Mouse (Mus musculus): ENCODE data around the gene Aurka. TPM values are rescaled to one million over a fixed set of nuclear protein-coding genes. Genes with fewer than 3 reads are reported as not detected.

The Aurka gene
- polyA plus RNA-seq, 1 experiment, result 22.3 TPM

DNA sequence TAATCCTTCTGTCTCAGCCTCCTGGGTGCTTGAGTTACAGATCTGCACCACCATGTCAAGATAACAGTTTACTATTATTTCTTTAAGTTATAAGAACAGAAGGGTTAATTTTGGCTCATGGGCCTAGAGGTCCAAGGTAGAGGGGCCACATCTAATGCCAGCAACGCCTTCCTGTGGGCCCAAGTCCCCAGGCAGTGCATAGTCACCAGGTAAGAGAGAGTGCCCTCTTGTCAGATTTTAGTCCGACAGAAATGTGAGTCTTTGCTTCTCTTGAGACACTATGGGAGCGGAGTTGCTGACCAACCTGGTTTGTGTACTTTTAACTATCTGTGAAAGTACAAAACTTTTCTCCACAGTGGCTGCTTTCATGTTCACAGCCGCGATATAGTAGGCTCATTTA is 25.7 kb downstream of the Aurka start:
- Histone ChIP-seq H3K4me1 (ENCODE audit: control insufficient read depth, insufficient read depth, low read length) (peaks cover 3% of the 10 kb centered on the region; the same call in 1 of the 2 replicates), H3K27ac (ENCODE audit: insufficient read depth, low read depth, low read length) (no peak overlapping the region), H3K4me3 (ENCODE audit: insufficient read depth, low read length) (no peak overlapping the region)
- TF ChIP-seq POLR2A (IDR thresholded peaks at IDR 0.05; ENCODE audit: borderline replicate concordance, low read depth, low read length), result no peak
- TF ChIP-seq CTCF (IDR thresholded peaks at IDR 0.05; ENCODE audit: low read depth, low read length), result no peak

DNA sequence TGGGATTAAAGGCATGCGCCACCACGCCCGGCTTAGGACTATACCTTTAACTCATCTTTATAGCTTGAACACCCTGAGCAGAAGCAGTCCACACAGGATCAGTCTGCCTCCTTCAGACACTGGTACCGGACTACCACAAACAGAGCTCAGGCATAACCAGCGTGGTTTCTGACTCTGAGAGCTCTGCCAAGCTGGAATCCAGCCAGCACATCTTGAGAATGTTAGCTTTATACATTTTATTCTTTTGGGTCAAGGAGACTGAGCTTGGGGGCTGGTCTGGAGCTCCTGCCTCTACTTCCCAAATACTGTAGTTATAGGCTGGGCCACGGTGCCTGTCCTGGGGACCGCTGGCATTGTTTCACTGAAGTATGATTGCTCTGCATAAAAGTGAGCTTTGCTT is 26.6 kb downstream of the Aurka start:
- Histone ChIP-seq H3K4me1 (ENCODE audit: control insufficient read depth, insufficient read depth, low read length) (peaks cover 3% of the 10 kb centered on the region; the same call in 1 of the 2 replicates), H3K27ac (ENCODE audit: insufficient read depth, low read depth, low read length) (no peak overlapping the region), H3K4me3 (ENCODE audit: insufficient read depth, low read length) (no peak overlapping the region)
- TF ChIP-seq POLR2A (IDR thresholded peaks at IDR 0.05; ENCODE audit: borderline replicate concordance, low read depth, low read length), result no peak
- no peak for TF ChIP-seq CTCF (IDR thresholded peaks at IDR 0.05; ENCODE audit: low read depth, low read length)

DNA sequence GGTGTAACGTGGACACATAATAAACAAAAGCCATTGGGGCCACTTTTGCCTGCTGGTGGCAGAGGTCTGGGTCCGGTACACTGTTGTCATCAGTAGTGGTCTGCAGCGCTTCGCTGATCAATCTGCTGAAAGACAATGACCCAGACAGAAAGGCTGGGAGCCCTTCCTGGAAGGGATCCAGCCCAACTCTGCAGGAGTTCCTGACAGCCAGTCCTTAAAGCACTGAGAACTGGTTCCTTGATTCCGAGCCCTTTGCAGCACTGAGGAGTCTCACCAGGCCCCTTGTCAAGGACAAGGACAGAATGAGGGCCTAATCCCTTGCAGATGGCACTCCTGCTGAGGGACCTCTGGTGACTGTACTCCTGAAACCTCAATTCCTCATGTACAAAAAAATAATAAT is 28.7 kb downstream of the Aurka start:
- Histone ChIP-seq H3K27ac (ENCODE audit: insufficient read depth, low read depth, low read length) (no peak overlapping the region), H3K4me3 (ENCODE audit: insufficient read depth, low read length) (no peak overlapping the region), H3K4me1 (ENCODE audit: control insufficient read depth, insufficient read depth, low read length) (peaks cover 3% of the 10 kb centered on the region; the same call in 1 of the 2 replicates)
- TF ChIP-seq CTCF (IDR thresholded peaks at IDR 0.05; ENCODE audit: low read depth, low read length), result no peak
- no peak for TF ChIP-seq POLR2A (IDR thresholded peaks at IDR 0.05; ENCODE audit: borderline replicate concordance, low read depth, low read length)

DNA sequence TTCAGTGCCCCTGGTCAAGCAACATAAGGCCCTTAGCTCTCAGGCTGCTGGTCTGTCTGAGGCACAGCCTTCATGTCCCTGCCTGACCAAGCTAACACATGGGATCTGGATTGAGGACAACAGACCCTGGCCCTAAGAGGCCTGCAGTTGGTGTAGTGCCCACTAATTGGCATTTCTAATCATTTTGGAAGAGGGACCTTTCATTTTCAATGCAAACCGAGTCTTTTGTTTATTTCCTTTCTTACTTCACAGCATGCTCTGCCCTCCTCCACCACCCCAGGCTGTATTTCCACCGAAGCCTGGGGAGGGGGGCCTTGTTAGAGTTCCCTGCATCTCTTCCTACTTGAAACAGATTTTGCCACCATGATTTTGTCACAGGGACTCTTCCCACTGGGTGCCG is 29.4 kb downstream of the Aurka start:
- Histone ChIP-seq H3K27ac (ENCODE audit: insufficient read depth, low read depth, low read length) (no peak overlapping the region), H3K4me3 (ENCODE audit: insufficient read depth, low read length) (no peak overlapping the region), H3K4me1 (ENCODE audit: control insufficient read depth, insufficient read depth, low read length) (peaks cover 3% of the 10 kb centered on the region; the same call in 1 of the 2 replicates)
- TF ChIP-seq POLR2A (IDR thresholded peaks at IDR 0.05; ENCODE audit: borderline replicate concordance, low read depth, low read length) (no peak), CTCF (IDR thresholded peaks at IDR 0.05; ENCODE audit: low read depth, low read length) (no peak)

DNA sequence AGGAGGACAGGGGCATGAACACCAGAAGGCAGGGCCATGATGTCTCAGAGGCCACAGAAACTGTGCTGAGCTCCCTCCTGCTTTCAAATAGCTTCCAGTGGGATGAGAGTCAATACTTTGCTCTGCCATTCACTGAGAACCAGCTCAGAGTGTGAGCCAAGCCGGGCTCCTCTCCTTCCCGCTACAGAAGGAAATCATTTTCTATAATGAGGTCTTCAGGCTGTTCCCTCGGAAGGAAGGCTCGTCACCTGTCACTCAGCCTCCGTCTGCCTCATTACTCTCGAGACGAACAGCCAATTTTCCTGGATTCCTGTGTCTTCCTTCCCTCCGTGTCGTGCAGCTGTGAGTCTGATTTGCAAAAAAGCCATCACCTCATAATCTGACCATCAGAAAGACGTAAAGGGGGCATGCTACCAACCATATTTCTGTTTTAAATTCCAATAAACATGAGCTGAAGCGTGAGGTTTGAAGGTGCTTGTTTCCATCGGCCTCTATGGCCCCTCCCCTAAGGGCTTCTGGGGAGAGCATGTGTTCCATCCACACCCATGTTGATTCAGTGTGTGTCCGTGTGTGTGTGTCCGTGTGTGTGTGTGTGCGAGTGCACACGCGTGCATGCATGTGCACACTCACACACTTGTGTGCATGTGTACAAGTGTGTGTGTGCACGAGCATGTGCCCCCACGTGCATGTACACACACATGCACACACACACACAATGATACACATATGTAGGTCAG is 32.0 kb downstream of the Aurka start:
- H3K4me1 ChIP-seq (ENCODE audit: control insufficient read depth, insufficient read depth, low read length), result no peaks in the 10 kb centered on the region
- no peak overlapping the region for H3K4me3 ChIP-seq (ENCODE audit: insufficient read depth, low read length)
- TF ChIP-seq POLR2A (IDR thresholded peaks at IDR 0.05; ENCODE audit: borderline replicate concordance, low read depth, low read length), result no peak
- TF ChIP-seq CTCF (IDR thresholded peaks at IDR 0.05; ENCODE audit: low read depth, low read length), result no peak
- H3K27ac ChIP-seq (ENCODE audit: insufficient read depth, low read depth, low read length), result no peak overlapping the region

DNA sequence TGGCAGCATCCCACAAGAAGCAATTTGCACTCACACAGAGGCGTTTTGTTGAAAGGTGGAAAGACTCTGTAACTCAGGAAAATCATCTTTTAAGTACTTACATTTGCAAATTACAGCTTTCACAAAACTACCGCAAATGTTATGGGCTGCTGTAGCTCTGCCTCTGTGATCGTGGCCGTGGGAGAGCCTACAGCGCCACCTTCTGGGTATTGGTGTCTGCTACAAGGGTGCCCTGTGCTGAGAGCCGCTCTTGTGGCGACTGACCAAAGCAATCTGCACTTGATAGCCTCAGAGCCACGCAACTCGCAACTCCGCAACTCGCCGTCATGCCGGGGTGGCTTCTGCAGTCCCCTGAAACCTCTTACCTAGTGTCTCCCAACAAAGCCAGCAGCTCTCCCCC is 41.2 kb downstream of the Aurka start:
- H3K4me1 ChIP-seq (ENCODE audit: control insufficient read depth, insufficient read depth, low read length), result no peaks in the 10 kb centered on the region
- TF ChIP-seq CTCF (IDR thresholded peaks at IDR 0.05; ENCODE audit: low read depth, low read length) (0 out of 2 replicates have a peak, but pooled peaks have one; percentile 40), POLR2A (IDR thresholded peaks at IDR 0.05; ENCODE audit: borderline replicate concordance, low read depth, low read length) (no peak)
- no peak overlapping the region for H3K27ac ChIP-seq (ENCODE audit: insufficient read depth, low read depth, low read length)
- no peak overlapping the region for H3K4me3 ChIP-seq (ENCODE audit: insufficient read depth, low read length)

DNA sequence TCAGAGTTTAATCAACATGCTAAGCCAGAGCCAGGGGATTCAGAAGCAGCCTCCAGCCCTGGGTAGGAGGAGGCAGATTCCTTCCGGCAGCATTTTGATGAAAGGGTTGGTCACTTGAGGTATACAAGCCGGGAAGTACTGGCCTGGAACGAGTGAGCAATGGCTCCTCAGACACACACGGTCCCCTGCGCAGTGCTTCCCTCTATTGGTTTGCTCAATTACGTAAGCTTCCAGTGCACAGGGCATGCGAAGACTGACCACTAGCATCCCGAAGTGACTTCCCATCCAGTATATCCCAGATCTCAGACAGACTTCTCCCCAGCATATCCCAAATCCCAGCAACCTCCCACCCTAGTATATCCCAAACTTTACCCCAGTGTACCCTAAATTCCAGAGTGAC is 42.1 kb downstream of the Aurka start:
- H3K4me3 ChIP-seq (ENCODE audit: insufficient read depth, low read length), result no peak overlapping the region
- no peak overlapping the region for H3K27ac ChIP-seq (ENCODE audit: insufficient read depth, low read depth, low read length)
- TF ChIP-seq POLR2A (IDR thresholded peaks at IDR 0.05; ENCODE audit: borderline replicate concordance, low read depth, low read length), result no peak
- no peak for TF ChIP-seq CTCF (IDR thresholded peaks at IDR 0.05; ENCODE audit: low read depth, low read length)
- H3K4me1 ChIP-seq (ENCODE audit: control insufficient read depth, insufficient read depth, low read length), result no peaks in the 10 kb centered on the region

DNA sequence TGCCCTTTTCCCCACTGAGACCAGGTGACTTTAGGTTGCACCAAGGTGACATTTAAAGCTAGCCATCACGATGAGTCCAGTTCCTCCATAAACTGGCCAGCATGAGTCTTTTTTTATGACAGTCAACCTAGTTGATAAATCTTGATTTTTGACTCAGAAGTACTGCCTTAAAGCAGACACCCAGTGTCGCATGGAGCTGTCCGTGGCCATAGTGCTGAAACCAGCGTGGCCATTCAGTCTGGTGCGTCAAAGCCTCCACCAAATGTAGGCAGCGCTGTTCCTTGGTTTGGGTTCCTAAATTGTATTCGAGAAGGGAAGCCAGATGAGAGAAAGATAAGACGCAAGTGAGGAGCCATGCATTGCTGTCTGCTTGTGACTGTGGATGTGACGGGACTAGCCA is 49.5 kb downstream of the Aurka start:
- Histone ChIP-seq H3K27ac (ENCODE audit: insufficient read depth, low read depth, low read length) (no peak overlapping the region), H3K4me1 (ENCODE audit: control insufficient read depth, insufficient read depth, low read length) (no peaks in the 10 kb centered on the region)
- TF ChIP-seq CTCF (IDR thresholded peaks at IDR 0.05; ENCODE audit: low read depth, low read length) (no peak), POLR2A (IDR thresholded peaks at IDR 0.05; ENCODE audit: borderline replicate concordance, low read depth, low read length) (no peak)

DNA sequence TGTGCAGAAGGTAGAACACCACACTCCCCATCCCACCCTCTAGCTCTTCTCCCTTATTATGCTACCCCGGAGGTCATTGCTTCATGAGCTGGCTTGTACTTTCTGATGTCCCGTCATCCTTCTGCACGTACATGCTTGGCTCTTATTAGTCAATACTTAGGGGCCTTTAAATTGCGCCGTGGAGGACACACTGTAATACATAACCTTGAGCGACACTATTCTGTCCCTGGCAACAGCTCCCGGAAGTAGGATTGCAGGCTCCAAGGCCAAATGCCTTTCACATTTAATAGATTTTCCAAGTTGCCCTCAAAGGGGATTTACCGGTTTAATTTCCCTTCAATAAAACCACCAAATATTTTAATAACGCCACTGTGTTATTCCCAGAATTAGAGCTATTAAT is 58.6 kb downstream of the Aurka start:
- H3K4me3 ChIP-seq (ENCODE audit: insufficient read depth, low read length), result no peak overlapping the region
- TF ChIP-seq CTCF (IDR thresholded peaks at IDR 0.05; ENCODE audit: low read depth, low read length) (no peak), POLR2A (IDR thresholded peaks at IDR 0.05; ENCODE audit: borderline replicate concordance, low read depth, low read length) (no peak)
- H3K27ac ChIP-seq (ENCODE audit: insufficient read depth, low read depth, low read length), result no peak overlapping the region
- H3K4me1 ChIP-seq (ENCODE audit: control insufficient read depth, insufficient read depth, low read length), result no peaks in the 10 kb centered on the region

More for the DNA sequence above, 49.5 kb downstream of the Aurka start:
- no peak overlapping the region for H3K4me3 ChIP-seq (ENCODE audit: insufficient read depth, low read length)

DNA sequence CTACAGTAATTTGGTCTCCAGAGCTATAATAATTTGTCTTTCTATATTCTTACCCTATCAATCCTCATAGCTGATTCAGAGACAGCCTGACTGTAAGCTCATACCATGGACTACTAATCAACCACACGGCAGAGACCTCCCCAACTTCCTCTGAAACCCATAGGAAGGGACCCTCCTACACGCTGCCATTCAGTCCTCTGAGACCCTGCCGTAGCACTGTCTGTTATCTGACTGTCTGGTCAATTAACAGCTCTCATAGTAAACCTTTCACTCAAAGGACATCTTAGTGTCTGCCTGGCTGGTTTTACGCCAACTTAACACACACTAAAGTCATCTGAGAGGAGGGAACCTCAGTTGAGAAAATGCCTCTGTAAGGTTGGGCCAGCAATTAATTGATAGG is 63.8 kb downstream of the Aurka start:
- H3K27ac ChIP-seq (ENCODE audit: insufficient read depth, low read depth, low read length), result no peak overlapping the region
- H3K4me1 ChIP-seq (ENCODE audit: control insufficient read depth, insufficient read depth, low read length), result no peaks in the 10 kb centered on the region
- no peak overlapping the region for H3K4me3 ChIP-seq (ENCODE audit: insufficient read depth, low read length)
- TF ChIP-seq CTCF (IDR thresholded peaks at IDR 0.05; ENCODE audit: low read depth, low read length), result no peak
- TF ChIP-seq POLR2A (IDR thresholded peaks at IDR 0.05; ENCODE audit: borderline replicate concordance, low read depth, low read length), result no peak

Other genes with a start within 250 kb of the Aurka start
- not detected in 2 replicates for gene Mc3r, start 122.0 kb downstream of the Aurka start, polyA plus RNA-seq (2012; ENCODE audit: insufficient read depth, insufficient read length, missing spikeins)
- 10.3 and 10.7 TPM in 2 replicates for gene Fam210b, start 25.0 kb downstream of the Aurka start, polyA plus RNA-seq (2012; ENCODE audit: insufficient read depth, insufficient read length, missing spikeins)
- gene Cstf1, start 146 bp upstream of the Aurka start, polyA plus RNA-seq (2012; ENCODE audit: insufficient read depth, insufficient read length, missing spikeins), result 16.2 and 16.8 TPM in 2 replicates
- 1.8 and 2.2 TPM in 2 replicates for gene Cass4, start 23.3 kb upstream of the Aurka start, polyA plus RNA-seq (2012; ENCODE audit: insufficient read depth, insufficient read length, missing spikeins)
- 111 TPM in 2 replicates for gene Rtf2, start 70.0 kb upstream of the Aurka start, polyA plus RNA-seq (2012; ENCODE audit: insufficient read depth, insufficient read length, missing spikeins)
- not detected in 2 replicates for gene Gcnt7, start 88.1 kb upstream of the Aurka start, polyA plus RNA-seq (2012; ENCODE audit: insufficient read depth, insufficient read length, missing spikeins)
- 1.6 TPM in 1 of 2 replicates, not detected in the other for gene Fam209, start 102.0 kb upstream of the Aurka start, polyA plus RNA-seq (2012; ENCODE audit: insufficient read depth, insufficient read length, missing spikeins)
- not detected in 2 replicates for gene Tfap2c, start 179.1 kb upstream of the Aurka start, polyA plus RNA-seq (2012; ENCODE audit: insufficient read depth, insufficient read length, missing spikeins)